Mouse (Mus musculus): ENCODE results near the gene Atp2c2. TPM values are rescaled to one million over a fixed set of nuclear protein-coding genes. Genes with fewer than 3 reads are reported as not detected.

Atp2c2 gene
- total RNA-seq, 2 experiments from 2014 or later: not detected

Other genes starting within 250 kb of the Atp2c2 start
- not detected in 2 replicates for gene Slc38a8, start 198.3 kb upstream of the Atp2c2 start, total RNA-seq (2015)
- not detected in 2 replicates for gene Slc38a8, start 198.3 kb upstream of the Atp2c2 start, total RNA-seq (2017)
- 36.4 and 40.2 TPM in 2 replicates for gene Mbtps1, start 141.3 kb upstream of the Atp2c2 start, total RNA-seq (2015)
- 38.7 and 41.3 TPM in 2 replicates for gene Mbtps1, start 141.3 kb upstream of the Atp2c2 start, total RNA-seq (2017)
- 13.0 and 13.1 TPM in 2 replicates for gene Hsdl1, start 124.8 kb upstream of the Atp2c2 start, total RNA-seq (2015)
- gene Hsdl1, start 124.8 kb upstream of the Atp2c2 start, total RNA-seq (2017): 42.6 and 52.8 TPM in 2 replicates
- gene Dnaaf1, start 124.8 kb upstream of the Atp2c2 start, total RNA-seq (2015): 0.07 TPM in 2 replicates
- gene Dnaaf1, start 124.8 kb upstream of the Atp2c2 start, total RNA-seq (2017): 0.25 TPM in 1 of 2 replicates, not detected in the other
- gene Taf1c, start 94.8 kb upstream of the Atp2c2 start, total RNA-seq (2015): 5.5 and 6.2 TPM in 2 replicates
- 5.8 and 11.5 TPM in 2 replicates for gene Taf1c, start 94.8 kb upstream of the Atp2c2 start, total RNA-seq (2017)
- not detected in 2 replicates for gene Adad2, start 87.3 kb upstream of the Atp2c2 start, total RNA-seq (2015)
- gene Adad2, start 87.3 kb upstream of the Atp2c2 start, total RNA-seq (2017): not detected in 2 replicates
- gene Kcng4, start 64.3 kb upstream of the Atp2c2 start, total RNA-seq (2015): not detected in 2 replicates
- not detected in 2 replicates for gene Kcng4, start 64.3 kb upstream of the Atp2c2 start, total RNA-seq (2017)
- gene Wfdc1, start 33.6 kb upstream of the Atp2c2 start, total RNA-seq (2015): not detected in 2 replicates
- not detected in 2 replicates for gene Wfdc1, start 33.6 kb upstream of the Atp2c2 start, total RNA-seq (2017)
- 2.6 TPM in 2 replicates for gene Tldc1, start 78.4 kb downstream of the Atp2c2 start, total RNA-seq (2015)
- 3.8 and 4.2 TPM in 2 replicates for gene Tldc1, start 78.4 kb downstream of the Atp2c2 start, total RNA-seq (2017)
- gene Cotl1, start 140.5 kb downstream of the Atp2c2 start, total RNA-seq (2015): 88.7 and 123 TPM in 2 replicates
- gene Cotl1, start 140.5 kb downstream of the Atp2c2 start, total RNA-seq (2017): 101 and 127 TPM in 2 replicates
- 1.2 and 2.2 TPM in 2 replicates for gene Klhl36, start 162.3 kb downstream of the Atp2c2 start, total RNA-seq (2015)
- gene Klhl36, start 162.3 kb downstream of the Atp2c2 start, total RNA-seq (2017): 3.3 and 8.0 TPM in 2 replicates
- 71.9 and 73.0 TPM in 2 replicates for gene Usp10, start 210.4 kb downstream of the Atp2c2 start, total RNA-seq (2015)
- 43.7 and 80.3 TPM in 2 replicates for gene Usp10, start 210.4 kb downstream of the Atp2c2 start, total RNA-seq (2017)
- gene Gm20388, start 210.8 kb downstream of the Atp2c2 start, total RNA-seq (2015): 18.6 and 18.7 TPM in 2 replicates
- 14.7 TPM in 1 of 2 replicates, not detected in the other for gene Gm20388, start 210.8 kb downstream of the Atp2c2 start, total RNA-seq (2017)

All from megakaryocyte progenitor cell, adult 5-6 weeks (primary cell).